Mouse (Mus musculus): ENCODE results near the gene Cabp7. TPM values are rescaled to one million over a fixed set of nuclear protein-coding genes. Genes with fewer than 3 reads are reported as not detected.

Gene Cabp7
- polyA plus RNA-seq, 1 experiment from 2014 or later = 0.09 TPM

- no peak overlapping the region for H3K27ac ChIP-seq
- peaks cover 17% of the 10 kb centered on the region; the same call in 1 of the 2 replicates for H3K36me3 ChIP-seq (ENCODE audit: insufficient read depth, low read length)
- no peak for ATAC-seq (replicated peaks; ENCODE audit: low FRiP score, low read depth)
- TF ChIP-seq CTCF (IDR thresholded peaks at IDR 0.05; ENCODE audit: low read depth) = peak; percentile 66
- H3K4me2 ChIP-seq (ENCODE audit: low read length) = no peak overlapping the region
- H3K9me3 ChIP-seq (replicated peaks; ENCODE audit: low read length) = no peaks in the 10 kb centered on the region
- WGBS = 31% methylated on average over 3 of the region's 3 CpGs
- DNase-seq (ENCODE audit: low spot score) = peak; percentile 47
- H3K27me3 ChIP-seq (ENCODE audit: insufficient read depth, low read length) = no peaks in the 10 kb centered on the region
- H3K4me1 ChIP-seq (replicated peaks; ENCODE audit: insufficient read depth, low read length) = no peaks in the 10 kb centered on the region
- no peak overlapping the region for H3K4me3 ChIP-seq (replicated peaks; ENCODE audit: low read depth, low read length)
- no peak overlapping the region for H3K9ac ChIP-seq (ENCODE audit: low read depth, low read length)
Observed at GRCm38 (mm10) chr11:4772925-4773324, 26.3 kb upstream of the Cabp7 start.

GRCm38 (mm10) chr11:4771756-4772155, 25.2 kb upstream of the Cabp7 start:
- Histone ChIP-seq H3K27ac (no peak overlapping the region), H3K4me2 (ENCODE audit: low read length) (no peak overlapping the region), H3K4me3 (replicated peaks; ENCODE audit: low read depth, low read length) (no peak overlapping the region), H3K9me3 (replicated peaks; ENCODE audit: low read length) (no peaks in the 10 kb centered on the region), H3K4me1 (replicated peaks; ENCODE audit: insufficient read depth, low read length) (no peaks in the 10 kb centered on the region), H3K27me3 (ENCODE audit: insufficient read depth, low read length) (no peaks in the 10 kb centered on the region), H3K36me3 (ENCODE audit: insufficient read depth, low read length) (0 out of 2 replicates have a peak, but pooled peaks cover 14% of the 10 kb centered on the region), H3K9ac (ENCODE audit: low read depth, low read length) (no peak overlapping the region)
- ATAC-seq (replicated peaks; ENCODE audit: low FRiP score, low read depth) = no peak
- DNase-seq (ENCODE audit: low spot score) = no peak
- WGBS = 83% methylated on average over 7 of the region's 7 CpGs
- no peak for TF ChIP-seq CTCF (IDR thresholded peaks at IDR 0.05; ENCODE audit: low read depth)

GRCm38 (mm10) chr11:4769881-4770280, 23.3 kb upstream of the Cabp7 start:
- Histone ChIP-seq H3K27ac (no peak overlapping the region), H3K9ac (ENCODE audit: low read depth, low read length) (no peak overlapping the region), H3K4me1 (replicated peaks; ENCODE audit: insufficient read depth, low read length) (no peaks in the 10 kb centered on the region), H3K9me3 (replicated peaks; ENCODE audit: low read length) (no peaks in the 10 kb centered on the region), H3K36me3 (ENCODE audit: insufficient read depth, low read length) (0 out of 2 replicates have a peak, but pooled peaks cover 11% of the 10 kb centered on the region), H3K27me3 (ENCODE audit: insufficient read depth, low read length) (no peaks in the 10 kb centered on the region), H3K4me3 (replicated peaks; ENCODE audit: low read depth, low read length) (no peak overlapping the region), H3K4me2 (ENCODE audit: low read length) (no peak overlapping the region)
- ATAC-seq (replicated peaks; ENCODE audit: low FRiP score, low read depth) = no peak
- TF ChIP-seq CTCF (IDR thresholded peaks at IDR 0.05; ENCODE audit: low read depth) = no peak
- 93% methylated on average over 6 of the region's 6 CpGs for WGBS
- no peak for DNase-seq (ENCODE audit: low spot score)

GRCm38 (mm10) chr11:4769293-4769692, 22.7 kb upstream of the Cabp7 start:
- no peak overlapping the region for H3K4me2 ChIP-seq (ENCODE audit: low read length)
- no peak overlapping the region for H3K27ac ChIP-seq
- TF ChIP-seq CTCF (IDR thresholded peaks at IDR 0.05; ENCODE audit: low read depth) = no peak
- no peaks in the 10 kb centered on the region for H3K9me3 ChIP-seq (replicated peaks; ENCODE audit: low read length)
- no peak for DNase-seq (ENCODE audit: low spot score)
- 0 out of 2 replicates have a peak, but pooled peaks cover 11% of the 10 kb centered on the region for H3K36me3 ChIP-seq (ENCODE audit: insufficient read depth, low read length)
- 79% methylated on average over 7 of the region's 7 CpGs for WGBS
- no peak overlapping the region for H3K9ac ChIP-seq (ENCODE audit: low read depth, low read length)
- no peaks in the 10 kb centered on the region for H3K4me1 ChIP-seq (replicated peaks; ENCODE audit: insufficient read depth, low read length)
- ATAC-seq (replicated peaks; ENCODE audit: low FRiP score, low read depth) = no peak
- H3K4me3 ChIP-seq (replicated peaks; ENCODE audit: low read depth, low read length) = no peak overlapping the region
- H3K27me3 ChIP-seq (ENCODE audit: insufficient read depth, low read length) = no peaks in the 10 kb centered on the region

- H3K27ac ChIP-seq = no peak overlapping the region
- no peaks in the 10 kb centered on the region for H3K9me3 ChIP-seq (replicated peaks; ENCODE audit: low read length)
- no peaks in the 10 kb centered on the region for H3K4me1 ChIP-seq (replicated peaks; ENCODE audit: insufficient read depth, low read length)
- H3K4me2 ChIP-seq (ENCODE audit: low read length) = no peak overlapping the region
- ATAC-seq (replicated peaks; ENCODE audit: low FRiP score, low read depth) (no peak), DNase-seq (ENCODE audit: low spot score) (no peak)
- no peaks in the 10 kb centered on the region for H3K27me3 ChIP-seq (ENCODE audit: insufficient read depth, low read length)
- 83% methylated on average over 4 of the region's 4 CpGs for WGBS
- H3K36me3 ChIP-seq (ENCODE audit: insufficient read depth, low read length) = 0 out of 2 replicates have a peak, but pooled peaks cover 11% of the 10 kb centered on the region
- no peak overlapping the region for H3K4me3 ChIP-seq (replicated peaks; ENCODE audit: low read depth, low read length)
- no peak overlapping the region for H3K9ac ChIP-seq (ENCODE audit: low read depth, low read length)
- TF ChIP-seq CTCF (IDR thresholded peaks at IDR 0.05; ENCODE audit: low read depth) = no peak
Observed at GRCm38 (mm10) chr11:4768399-4768798, 21.8 kb upstream of the Cabp7 start.

- H3K36me3 ChIP-seq (ENCODE audit: insufficient read depth, low read length) = 0 out of 2 replicates have a peak, but pooled peaks cover 3% of the 10 kb centered on the region
- H3K4me1 ChIP-seq (replicated peaks; ENCODE audit: insufficient read depth, low read length) = no peaks in the 10 kb centered on the region
- H3K27me3 ChIP-seq (ENCODE audit: insufficient read depth, low read length) = no peaks in the 10 kb centered on the region
- no peak for TF ChIP-seq CTCF (IDR thresholded peaks at IDR 0.05; ENCODE audit: low read depth)
- H3K9ac ChIP-seq (ENCODE audit: low read depth, low read length) = no peak overlapping the region
- H3K9me3 ChIP-seq (replicated peaks; ENCODE audit: low read length) = no peaks in the 10 kb centered on the region
- H3K4me2 ChIP-seq (ENCODE audit: low read length) = no peak overlapping the region
- ATAC-seq (replicated peaks; ENCODE audit: low FRiP score, low read depth) = no peak
- DNase-seq (ENCODE audit: low spot score) = no peak
- no peak overlapping the region for H3K27ac ChIP-seq
- WGBS = 67% methylated on average over 5 of the region's 5 CpGs
- no peak overlapping the region for H3K4me3 ChIP-seq (replicated peaks; ENCODE audit: low read depth, low read length)
Observed at GRCm38 (mm10) chr11:4764476-4764875, 17.9 kb upstream of the Cabp7 start.

GRCm38 (mm10) chr11:4763631-4764030, 17.1 kb upstream of the Cabp7 start:
- WGBS = 18% methylated on average over 5 of the region's 5 CpGs
- Histone ChIP-seq H3K27ac (no peak overlapping the region), H3K36me3 (ENCODE audit: insufficient read depth, low read length) (no peaks in the 10 kb centered on the region), H3K4me2 (ENCODE audit: low read length) (no peak overlapping the region), H3K9ac (ENCODE audit: low read depth, low read length) (no peak overlapping the region), H3K4me3 (replicated peaks; ENCODE audit: low read depth, low read length) (no peak overlapping the region), H3K4me1 (replicated peaks; ENCODE audit: insufficient read depth, low read length) (no peaks in the 10 kb centered on the region), H3K27me3 (ENCODE audit: insufficient read depth, low read length) (no peaks in the 10 kb centered on the region), H3K9me3 (replicated peaks; ENCODE audit: low read length) (no peaks in the 10 kb centered on the region)
- ATAC-seq (replicated peaks; ENCODE audit: low FRiP score, low read depth) (no peak), DNase-seq (ENCODE audit: low spot score) (peak; percentile 39)
- no peak for TF ChIP-seq CTCF (IDR thresholded peaks at IDR 0.05; ENCODE audit: low read depth)
